Mouse (Mus musculus): ENCODE data around the gene Arsg.

DNA sequence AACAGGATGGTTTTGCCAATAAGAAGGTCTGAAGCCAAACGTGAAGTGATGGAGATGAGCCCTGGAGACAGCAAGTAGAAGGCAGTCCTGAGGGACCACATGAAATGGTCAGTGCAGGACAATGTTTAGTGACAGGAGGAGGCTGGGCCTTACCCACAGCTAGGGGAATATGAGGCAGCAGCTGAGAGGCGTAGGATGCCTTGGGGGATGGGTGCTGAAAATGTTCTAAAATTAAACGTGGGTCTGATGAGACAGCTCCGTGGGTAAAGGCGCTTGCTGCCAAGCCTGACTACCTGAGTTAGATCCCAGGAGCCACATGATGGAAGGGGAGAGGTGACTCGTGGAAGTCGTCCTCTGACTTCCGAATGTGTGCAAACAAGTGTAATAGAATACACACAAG, 116.8 kb downstream of the Arsg start:
- TF ChIP-seq CTCF (IDR thresholded peaks at IDR 0.05; ENCODE audit: insufficient read depth, low read depth, low read length) (no peak), POLR2A (IDR thresholded peaks at IDR 0.05; ENCODE audit: insufficient read depth, low read depth, low read length) (no peak)
